Mouse (Mus musculus) kidney, adult 2 months (tissue): Measurements from ENCODE around the gene Gltp.

ENCODE experiments used
- CTCF ChIP-seq: fragments of 200-500 bp; conservative IDR thresholded peaks from 2 replicates; pipeline ENCODE4 v1.5.1; 2011; ENCODE audit warnings: low read depth, mild to moderate bottlenecking, control low read depth, low read length, moderate library complexity, mixed read lengths; ENCODE audit not compliant: insufficient read depth, insufficient read length
- POLR2A ChIP-seq: fragments of 200-500 bp; IDR thresholded peaks from one replicate; pipeline ENCODE4 v1.6.1; 2011; ENCODE audit warnings: low read depth, low read length, control low read depth

DNA sequence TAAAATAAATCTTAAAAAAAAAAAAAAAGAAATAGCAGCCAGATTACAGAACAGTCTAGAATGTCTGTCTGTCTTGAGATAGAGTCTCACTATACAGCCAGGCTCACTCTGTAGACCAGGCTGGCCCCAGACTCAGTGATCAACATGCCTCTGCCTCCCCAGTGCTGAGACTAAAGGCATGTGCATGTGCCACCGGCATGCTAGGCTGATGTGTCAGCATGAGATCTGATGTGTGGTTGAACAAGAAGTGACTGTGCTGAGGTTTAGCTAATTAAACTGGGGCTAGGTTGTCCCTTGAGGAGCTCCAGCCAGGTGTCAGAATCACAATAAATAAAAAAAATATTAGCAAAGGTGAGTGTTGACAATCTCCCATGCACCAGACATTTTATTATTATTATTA, 24.1 kb downstream of the Gltp start:
- TF ChIP-seq POLR2A, result no peak
- TF ChIP-seq CTCF, result no peak
